Mouse (Mus musculus): ENCODE results near the gene Babam2.

- no peak for TF ChIP-seq POLR2A (IDR thresholded peaks at IDR 0.05; ENCODE audit: insufficient read depth, low read depth, low read length)
- no peak for TF ChIP-seq CTCF (IDR thresholded peaks at IDR 0.05)
- no peak for TF ChIP-seq EP300 (IDR thresholded peaks at IDR 0.05; ENCODE audit: insufficient read depth, low read depth, low read length)
Observed at GRCm38 (mm10) chr5:31929007-31929406, 231.5 kb downstream of the Babam2 start.
